Mouse (Mus musculus) embryonic fibroblast, embryonic 13.5 days (primary cell): ENCODE data around the gene Wscd2.

ENCODE experiments used
- CTCF ChIP-seq: IDR thresholded peaks from 2 replicates; pipeline ENCODE4 v1.5.1; 2011; ENCODE audit warnings: mild to moderate bottlenecking, control low read depth, low read length, moderate library complexity, borderline replicate concordance; ENCODE audit not compliant: insufficient read depth
- POLR2A ChIP-seq: IDR thresholded peaks from 2 replicates; pipeline ENCODE4 v1.6.1; 2011; ENCODE audit warnings: low read depth, mild to moderate bottlenecking, control low read depth, low read length, moderate library complexity

DNA sequence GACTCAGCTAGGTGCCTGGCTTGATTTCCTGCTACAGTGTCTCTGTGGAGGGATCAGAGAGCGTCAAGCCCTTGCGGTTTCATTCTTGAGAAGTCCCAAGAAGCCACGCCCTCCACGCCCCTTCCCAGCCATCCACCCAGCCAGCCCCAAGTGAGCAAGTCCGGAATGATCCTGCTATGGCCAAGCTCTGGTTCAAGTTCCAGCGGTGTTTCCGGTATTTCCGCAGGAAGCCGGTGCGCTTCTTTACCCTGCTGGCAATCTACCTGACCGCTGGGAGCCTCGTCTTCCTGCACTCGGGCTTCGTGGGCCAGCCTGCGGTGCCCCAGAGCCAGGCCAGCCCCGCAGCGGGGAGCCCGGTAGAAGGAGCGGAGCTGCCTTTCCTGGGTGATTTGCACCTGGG is 60.6 kb downstream of the Wscd2 start:
- no peak for TF ChIP-seq POLR2A
- no peak for TF ChIP-seq CTCF
